Mouse (Mus musculus): ENCODE results near the gene Mettl22. TPM values are rescaled to one million over a fixed set of nuclear protein-coding genes. Genes with fewer than 3 reads are reported as not detected.

Mettl22 gene
- total RNA-seq (2021): 10 to 100 TPM; 21.7 to 24.0 TPM
- long read RNA-seq, experiment 1, transcript Mettl22-201 (11 exons, 1,825 nt): major isoform, 15 of 20 reads
- long read RNA-seq, experiment 1, partial matches to known transcripts: 1 of 20 reads
- long read RNA-seq, experiment 1, other reads (novel, unspliced or antisense): 4 of 20 reads
- long read RNA-seq, experiment 2, transcript Mettl22-201 (11 exons, 1,825 nt): major isoform, 19 of 24 reads
- long read RNA-seq, experiment 2, partial matches to known transcripts: 1 of 24 reads
- long read RNA-seq, experiment 2, other reads (novel, unspliced or antisense): 4 of 24 reads

- peak; percentile 88 to 92 for DNase-seq (ENCODE audit: low spot score in 2 of 2)
Measured at GRCm38 (mm10) chr16:8470603-8471481, at the start of gene Mettl22. Mettl22 (plus strand) TSS chr16:8470788.

- no peak for DNase-seq (ENCODE audit: low spot score in 2 of 2)
Measured at GRCm38 (mm10) chr16:8420842-8421241, 49.7 kb upstream of the Mettl22 start.

GRCm38 (mm10) chr16:8423626-8424114 lies 46.9 kb upstream of the Mettl22 start:
- no peak for DNase-seq (ENCODE audit: low spot score in 2 of 2)

DNA sequence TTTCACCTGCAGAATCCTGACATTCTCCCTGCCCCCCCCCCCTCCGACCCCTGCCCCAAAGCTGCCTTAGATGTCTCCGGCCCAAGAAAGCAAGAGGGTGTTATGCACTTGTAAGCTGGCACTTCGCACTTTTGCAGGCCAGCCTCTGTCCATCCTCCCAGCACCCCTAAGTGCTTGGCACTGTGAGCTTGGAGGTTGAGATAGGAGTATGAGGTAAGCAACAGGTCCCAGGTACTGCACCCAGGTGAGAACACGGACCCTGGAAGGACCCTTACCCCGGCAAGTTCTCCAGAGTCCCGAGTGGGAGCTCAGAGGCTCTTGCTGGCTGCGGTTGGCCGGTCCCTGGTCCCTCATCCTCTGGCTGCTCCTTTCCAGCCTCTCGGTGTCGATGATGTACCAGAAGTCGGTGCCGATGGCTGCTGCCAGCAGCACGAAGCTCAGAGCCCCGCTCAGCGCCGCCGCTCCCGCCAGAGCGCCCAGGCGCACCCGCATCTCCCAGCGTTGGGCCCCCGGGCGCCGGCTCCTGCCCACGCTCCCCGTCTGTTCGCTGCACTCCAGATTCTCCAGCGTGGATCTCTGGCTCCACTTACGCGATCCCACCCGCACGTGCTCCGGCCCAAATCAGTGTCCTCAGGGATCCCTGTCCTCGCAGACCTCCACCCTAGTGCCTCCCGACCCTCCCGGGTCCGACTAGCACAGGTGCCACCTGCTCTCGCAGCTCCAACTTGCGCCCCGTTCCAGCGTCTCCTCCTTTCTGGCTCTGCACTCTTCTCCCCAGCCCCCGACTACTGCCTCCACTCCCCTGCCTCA lies 46.2 kb upstream of the Mettl22 start:
- DNase-seq (ENCODE audit: low spot score in 2 of 2): peak; percentile 70 to 84

DNA sequence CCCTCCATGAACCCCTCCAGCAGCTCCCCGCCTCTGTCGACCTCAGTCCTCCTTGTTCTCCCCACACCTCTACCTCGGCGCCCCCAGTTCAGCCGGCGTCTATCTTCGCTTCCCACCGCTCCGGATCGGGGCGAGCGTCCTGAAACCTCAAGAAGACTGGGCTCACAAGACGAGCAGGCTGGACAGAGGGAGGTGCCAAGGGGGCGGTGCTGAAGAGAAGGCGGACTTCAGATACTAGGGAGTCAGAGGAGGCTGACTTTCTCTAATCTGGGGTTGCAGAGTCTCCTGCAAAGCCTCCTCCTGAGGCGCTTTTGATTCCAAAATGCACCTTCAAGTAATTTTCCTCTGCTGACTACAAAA lies 45.6 kb upstream of the Mettl22 start, which contains the start of gene Tmem114:
Tmem114 (minus strand) TSS at position 166 of the 360 bp plus-strand sequence.
- DNase-seq (ENCODE audit: low spot score in 2 of 2): peak; percentile 23 to 25

DNA sequence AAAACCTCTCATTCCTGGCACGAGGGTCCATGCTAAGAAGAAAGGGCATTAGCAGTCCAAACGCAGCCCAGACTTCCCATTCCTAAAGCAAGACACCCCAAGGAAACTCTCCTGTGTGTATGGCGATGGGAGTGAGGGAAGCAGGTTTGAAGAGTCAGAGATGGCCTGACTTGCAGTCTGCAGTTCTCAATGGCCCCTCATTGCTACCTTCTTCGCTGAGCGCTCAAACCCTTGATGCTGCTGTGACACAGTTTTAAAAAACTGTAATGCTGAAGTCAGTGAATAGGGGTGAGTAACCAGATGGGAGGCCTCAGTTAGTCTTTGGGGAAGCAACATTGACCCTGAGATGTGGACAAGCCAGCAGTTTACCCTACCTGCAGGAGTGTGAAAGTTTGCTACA lies 44.9 kb upstream of the Mettl22 start:
- DNase-seq (ENCODE audit: low spot score in 2 of 2): no peak

GRCm38 (mm10) chr16:8429531-8429930 lies 41.1 kb upstream of the Mettl22 start:
- DNase-seq (ENCODE audit: low spot score in 2 of 2): no peak

- DNase-seq (ENCODE audit: low spot score in 2 of 2): no peak
Measured at GRCm38 (mm10) chr16:8432616-8433015, 38.0 kb upstream of the Mettl22 start.

DNA sequence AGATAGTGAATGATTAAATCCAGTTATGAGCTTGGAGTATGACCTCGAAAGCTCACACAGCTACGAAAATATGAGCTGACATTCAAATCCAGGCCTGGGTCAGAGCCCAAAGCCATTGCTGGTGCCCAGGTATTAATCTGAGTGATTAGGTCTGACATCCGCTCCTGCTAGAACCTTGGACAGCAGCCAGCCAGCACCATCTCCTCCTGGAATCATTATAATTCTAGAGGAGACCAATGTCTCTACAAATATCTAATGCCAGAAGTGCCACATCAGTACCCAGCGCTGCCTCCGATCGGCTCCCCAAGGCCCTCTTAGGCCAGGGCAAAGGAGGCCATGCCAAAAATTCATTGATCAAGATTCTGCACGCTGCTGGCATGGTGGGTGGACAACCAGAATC lies 25.7 kb upstream of the Mettl22 start:
- no peak for DNase-seq (ENCODE audit: low spot score in 2 of 2)

- no peak for DNase-seq (ENCODE audit: low spot score in 2 of 2)
Measured at GRCm38 (mm10) chr16:8446256-8446655, 24.3 kb upstream of the Mettl22 start.

DNA sequence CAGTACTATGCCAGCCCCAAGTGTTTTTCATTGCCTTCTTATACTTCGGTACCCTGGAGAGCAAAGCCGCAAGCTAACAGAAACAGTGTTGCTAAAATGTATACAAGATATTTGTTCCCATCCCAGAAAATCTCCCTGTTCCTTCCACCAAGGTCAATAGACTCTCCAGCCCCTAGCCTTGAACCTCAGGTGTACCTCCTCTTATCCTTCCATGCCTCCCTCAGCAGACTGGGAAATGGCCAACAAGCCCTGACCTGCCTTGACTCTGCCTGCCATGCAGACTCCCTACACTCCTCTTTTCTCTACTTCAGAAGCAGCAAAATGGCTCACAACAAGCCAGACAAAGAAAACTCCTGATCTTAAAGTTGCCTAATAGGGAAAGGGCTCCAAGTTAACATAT lies 17.3 kb upstream of the Mettl22 start:
- DNase-seq (ENCODE audit: low spot score in 2 of 2): no peak

DNA sequence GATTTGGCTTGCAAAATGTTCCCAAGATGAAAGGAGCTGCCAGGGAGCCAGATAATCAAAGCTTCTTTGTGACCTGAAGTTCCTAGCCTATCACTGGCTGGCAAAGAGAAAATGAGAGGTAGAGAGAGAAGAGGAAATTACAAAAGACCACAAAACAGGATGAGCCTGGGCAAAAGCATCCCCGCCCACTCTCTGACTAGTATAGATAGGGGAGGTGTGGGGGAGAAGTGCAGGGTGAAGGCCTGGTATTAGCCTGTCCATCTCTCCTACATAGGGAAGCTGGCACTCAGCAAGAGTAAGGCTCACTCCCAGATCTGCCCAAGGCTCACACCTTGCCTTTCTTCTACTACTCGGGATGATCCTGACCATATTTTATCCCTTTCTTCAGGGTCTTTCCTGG lies 15.4 kb upstream of the Mettl22 start:
- DNase-seq (ENCODE audit: low spot score in 2 of 2): no peak

DNA sequence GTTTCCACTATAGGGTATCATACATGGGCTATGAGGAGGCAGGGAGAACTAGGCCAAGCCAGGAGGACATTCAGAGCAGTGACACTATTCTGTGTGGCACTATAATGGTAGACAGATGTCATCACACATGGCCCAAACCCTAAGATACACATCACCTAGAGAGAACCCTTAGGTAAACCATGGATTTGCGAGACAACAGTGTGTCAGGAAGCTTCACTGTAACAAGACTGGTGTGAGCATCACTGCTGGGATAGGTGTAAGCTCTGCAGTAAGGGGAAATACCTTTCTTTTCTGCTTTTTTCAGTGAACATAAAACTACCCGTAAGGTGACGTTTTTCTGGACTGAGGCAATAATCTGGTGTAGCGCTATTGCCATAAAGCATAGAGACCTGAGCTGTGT lies 12.2 kb upstream of the Mettl22 start:
- DNase-seq (ENCODE audit: low spot score in 2 of 2): no peak

GRCm38 (mm10) chr16:8459098-8459497 lies 11.5 kb upstream of the Mettl22 start:
- DNase-seq (ENCODE audit: low spot score in 2 of 2): peak; percentile 48 to 73

- no peak for DNase-seq (ENCODE audit: low spot score in 2 of 2)
Measured at GRCm38 (mm10) chr16:8470132-8470531, 456 bp upstream of the Mettl22 start.

DNA sequence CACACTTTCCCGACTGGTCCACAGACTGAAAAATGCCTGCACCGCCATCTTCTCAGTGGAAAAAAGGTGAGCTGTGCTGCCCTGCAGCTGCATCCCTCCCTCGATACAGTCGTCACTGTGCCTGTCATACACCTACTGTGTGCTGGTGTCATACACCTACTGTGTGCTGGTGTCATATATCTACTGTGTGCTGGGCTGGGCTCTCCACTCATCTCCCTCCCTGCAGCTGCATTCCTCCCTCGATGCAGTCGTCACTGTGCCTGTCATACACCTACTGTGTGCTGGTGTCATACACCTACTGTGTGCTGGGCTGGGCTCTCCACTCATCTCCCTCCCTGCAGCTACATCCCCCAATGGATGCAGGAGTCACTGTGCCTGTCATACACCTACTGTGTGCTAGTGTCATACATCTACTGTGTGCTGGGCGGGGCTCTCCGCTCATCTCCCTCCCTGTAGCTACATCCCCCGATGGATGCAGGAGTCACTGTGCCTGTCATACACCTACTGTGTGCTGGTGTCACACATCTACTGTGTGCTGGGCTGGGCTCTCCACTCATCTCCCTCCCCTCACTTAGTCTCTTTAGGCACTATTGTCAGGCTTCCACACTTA lies 16.9 kb downstream of the Mettl22 start:
- no peak for DNase-seq (ENCODE audit: low spot score in 2 of 2)

DNA sequence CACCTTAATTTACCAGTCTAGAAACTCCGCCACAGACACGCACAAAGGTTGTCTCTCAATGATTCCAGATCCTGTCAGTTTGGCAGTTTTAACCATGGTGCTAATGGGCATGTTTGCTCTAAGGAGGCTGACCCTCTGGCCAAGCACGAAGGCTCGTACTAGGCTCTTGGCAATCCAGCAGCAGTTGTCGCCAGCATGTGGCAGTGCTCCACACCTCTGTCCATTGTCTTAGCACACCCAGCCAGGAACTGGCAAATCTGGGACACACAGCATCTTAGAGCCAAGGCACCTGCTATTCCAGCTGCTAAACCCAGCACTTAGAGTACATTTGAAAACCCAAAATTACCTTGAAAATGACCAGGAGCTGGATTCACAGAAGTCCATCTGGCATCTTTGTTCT lies 18.8 kb downstream of the Mettl22 start:
- no peak for DNase-seq (ENCODE audit: low spot score in 2 of 2)

- no peak for DNase-seq (ENCODE audit: low spot score in 2 of 2)
Measured at GRCm38 (mm10) chr16:8491743-8492490, 21.3 kb downstream of the Mettl22 start.

DNA sequence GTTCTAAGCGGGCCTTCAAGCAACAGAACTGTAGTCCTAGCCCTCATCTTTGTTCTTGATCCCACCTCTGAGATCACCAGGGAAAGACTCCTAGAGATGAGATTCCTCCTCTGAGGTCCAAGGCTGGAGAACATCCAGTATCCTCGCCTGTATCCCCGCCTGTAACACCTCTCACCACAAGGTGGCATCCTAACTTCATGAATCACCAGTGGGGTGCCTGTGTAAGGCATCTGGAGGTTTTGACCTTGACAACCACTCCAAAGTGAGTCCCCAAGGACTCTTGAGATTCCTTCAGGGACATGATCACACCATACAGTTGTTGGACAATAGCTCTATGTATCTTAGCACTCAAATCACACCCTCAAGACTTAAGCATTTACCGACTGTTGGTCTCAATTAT lies 23.7 kb downstream of the Mettl22 start:
- peak; percentile 54 to 65 for DNase-seq (ENCODE audit: low spot score in 2 of 2)

DNA sequence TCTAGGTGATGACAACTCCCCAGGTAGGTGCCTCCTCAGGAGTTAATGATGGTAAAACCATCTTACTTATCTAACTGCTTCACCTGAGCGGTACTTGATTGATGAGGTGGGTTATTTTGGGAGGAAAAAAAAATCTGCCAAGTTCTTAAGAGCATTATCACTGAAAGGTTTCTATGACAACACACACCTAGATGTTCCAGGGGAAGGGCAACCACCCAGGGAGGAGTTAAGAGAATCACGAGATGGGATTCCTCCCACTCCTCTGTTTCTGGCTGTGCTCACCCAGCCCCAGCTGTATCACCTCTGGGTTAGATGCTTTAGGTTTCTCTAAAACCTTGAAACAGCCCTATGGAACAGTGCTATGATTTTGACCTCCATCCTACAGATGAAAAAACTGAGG lies 26.4 kb downstream of the Mettl22 start:
- DNase-seq (ENCODE audit: low spot score in 2 of 2): no peak

Data from left cerebral cortex, adult 18-20 months (tissue).